Mouse (Mus musculus): Measurements from ENCODE around the gene Hgd.

DNA sequence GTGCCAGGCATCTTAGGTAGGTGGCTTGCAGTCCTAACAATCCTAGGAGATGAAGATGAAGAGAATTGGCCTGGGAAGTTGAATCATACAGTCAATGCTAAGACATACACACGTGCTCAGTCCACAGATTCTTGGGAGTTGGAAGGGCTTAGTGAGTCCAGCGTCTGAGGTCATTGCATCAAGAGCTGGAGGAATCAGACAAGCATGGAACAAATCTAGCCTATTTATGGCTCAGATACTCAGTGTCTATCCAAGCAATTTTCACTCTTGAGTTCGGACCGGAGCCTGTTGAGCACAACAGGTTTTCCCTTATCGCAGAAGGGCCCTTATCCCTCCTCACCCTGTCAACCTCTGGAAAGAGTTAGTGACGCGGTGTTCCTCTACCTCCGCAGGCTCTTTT, 11.6 kb downstream of the Hgd start:
- TF ChIP-seq TAL1 (IDR thresholded peaks at IDR 0.05; ENCODE audit: low read length) (no peak), GATA1 (IDR thresholded peaks at IDR 0.05; ENCODE audit: low read length) (no peak)
